Mouse (Mus musculus) lung, embryonic 14.5 days (tissue): Measurements from ENCODE around the gene Tdrd5. TPM values are rescaled to one million over a fixed set of nuclear protein-coding genes. Genes with fewer than 3 reads are reported as not detected.
"Not testable (repeated sequence)": the region's sequence is repeated elsewhere in the genome, so short reads cannot be mapped to it uniquely, and the experiment has no call there.

Source experiments
- ATAC-seq: fragments of 200-750 bp; cut with Nextera tagmentation; 2 replicates; pipeline ENCODE4 v1.8.0; 2017; ENCODE audit warnings: mild to moderate bottlenecking, moderate TSS enrichment, moderate library complexity; ENCODE audit not compliant: insufficient read depth
- DNase-seq: peaks from one replicate; pipeline ENCODE4 v3.0.0-alpha.2; 2015
- H3K27ac ChIP-seq: fragments of 300-500 bp; sonication (generic); 2 replicates; pipeline ENCODE4 v1.5.1; 2014; ENCODE audit warnings: low read depth, mild to moderate bottlenecking, moderate library complexity
- H3K27me3 ChIP-seq: fragments of 300-500 bp; sonication (generic); 2 replicates; pipeline ENCODE4 v1.6.1; 2014; ENCODE audit warnings: low read length, control low read depth; ENCODE audit not compliant: insufficient read depth
- H3K36me3 ChIP-seq: fragments of 300-500 bp; sonication (generic); 2 replicates; pipeline ENCODE4 v1.6.1; 2014; ENCODE audit warnings: control low read depth; ENCODE audit not compliant: insufficient read depth
- H3K4me1 ChIP-seq: fragments of 300-500 bp; sonication (generic); 2 replicates; pipeline ENCODE4 v1.6.1; 2014; ENCODE audit warnings: antibody characterized with exemption, control low read depth; ENCODE audit not compliant: insufficient read depth
- H3K4me2 ChIP-seq: fragments of 300-500 bp; sonication (generic); 2 replicates; pipeline ENCODE4 v1.6.1; 2014; ENCODE audit warnings: mild to moderate bottlenecking
- H3K4me3 ChIP-seq: fragments of 300-500 bp; sonication (generic); 2 replicates; pipeline ENCODE4 v1.5.1; 2014; ENCODE audit warnings: low read depth, low read length
- H3K9ac ChIP-seq: fragments of 300-500 bp; sonication (generic); 2 replicates; pipeline ENCODE4 v1.6.1; 2014
- H3K9me3 ChIP-seq: fragments of 300-500 bp; sonication (generic); 2 replicates; pipeline ENCODE4 v1.6.1; 2016; ENCODE audit warnings: low read depth, low read length, control low read depth
- CTCF ChIP-seq: IDR thresholded peaks from 2 replicates; pipeline ENCODE4 v1.5.1; 2016; ENCODE audit warnings: antibody characterized with exemption, low read depth
- WGBS: fragments of 180-500 bp; shearing (Covaris S2); extraction: QIAGEN DNeasy Blood & Tissue Kit; methylation state at CpG from one replicate; pipeline ENCODE4 v1.1.7; 2014; 5-methylcytosine and 5-hydroxymethylcytosine counted together
- polyA plus RNA-seq: library from polyadenylated mRNA; unstranded; fragments of >200 nt; fragmentation: Nextera tagmentation; extraction: Ambion mirVana; gene quantifications from 2 replicates; pipeline ENCODE4 v1.2.1, GENCODE M21; 2014

Gene Tdrd5
- polyA plus RNA-seq, 1 experiment from 2014 or later = 1.4 TPM

GRCm38 (mm10) chr1:156263352-156263751 lies 40.1 kb downstream of the Tdrd5 start:
- 46% methylated on average over 2 of the region's 2 CpGs for WGBS
- Histone ChIP-seq H3K27me3 (no peaks in the 10 kb centered on the region), H3K4me2 (no peak overlapping the region), H3K4me1 (no peaks in the 10 kb centered on the region), H3K9ac (no peak overlapping the region), H3K27ac (no peak overlapping the region), H3K4me3 (no peak overlapping the region), H3K36me3 (no peaks in the 10 kb centered on the region), H3K9me3 (no peaks in the 10 kb centered on the region)
- ATAC-seq (no peak; the same call in 1 of the 2 replicates), DNase-seq (peak; percentile 81)
- TF ChIP-seq CTCF = peak; percentile 93

DNA sequence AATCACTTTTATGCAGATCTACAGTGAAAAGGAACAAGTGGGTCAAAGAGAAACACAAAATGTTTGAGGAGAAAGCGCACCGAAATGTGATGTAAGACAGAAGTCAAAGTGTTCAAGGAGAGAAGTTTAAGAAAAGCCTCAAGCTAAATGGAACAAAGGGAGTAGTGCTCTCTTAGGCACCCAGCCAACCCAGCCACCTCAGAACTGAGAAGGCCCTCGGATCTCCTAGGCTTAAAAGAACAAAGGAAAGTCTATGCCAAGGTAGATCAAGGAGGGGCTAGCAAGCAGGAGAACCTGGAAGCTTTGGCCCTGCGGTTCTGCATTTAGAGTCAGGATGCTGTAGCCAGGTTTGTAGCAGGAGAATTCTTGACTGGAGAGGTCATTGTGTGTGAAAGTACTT lies 48.6 kb downstream of the Tdrd5 start:
- H3K4me3 ChIP-seq = no peak overlapping the region
- DNase-seq (peak; percentile 30), ATAC-seq (no peak)
- H3K9ac ChIP-seq = no peak overlapping the region
- 73% methylated on average over 4 of the region's 4 CpGs for WGBS
- H3K27ac ChIP-seq = no peak overlapping the region
- H3K4me2 ChIP-seq = no peak overlapping the region
- H3K9me3 ChIP-seq = no peaks in the 10 kb centered on the region
- no peak for TF ChIP-seq CTCF
- no peaks in the 10 kb centered on the region for H3K4me1 ChIP-seq
- H3K27me3 ChIP-seq = no peaks in the 10 kb centered on the region
- no peaks in the 10 kb centered on the region for H3K36me3 ChIP-seq

GRCm38 (mm10) chr1:156251096-156251495 lies 52.4 kb downstream of the Tdrd5 start:
- H3K4me2 ChIP-seq, ATAC-seq, H3K4me3 ChIP-seq, H3K27ac ChIP-seq, H3K27me3 ChIP-seq, H3K36me3 ChIP-seq, H3K9ac ChIP-seq, H3K4me1 ChIP-seq, DNase-seq, H3K9me3 ChIP-seq: not testable (repeated sequence)
- 65% methylated on average over 4 of the region's 4 CpGs for WGBS

GRCm38 (mm10) chr1:156247893-156248292 lies 55.6 kb downstream of the Tdrd5 start:
- H3K4me1 ChIP-seq = no peaks in the 10 kb centered on the region
- H3K27me3 ChIP-seq = no peaks in the 10 kb centered on the region
- no peak for ATAC-seq
- no peak for TF ChIP-seq CTCF
- H3K27ac ChIP-seq = no peak overlapping the region
- H3K9ac ChIP-seq = no peak overlapping the region
- no peaks in the 10 kb centered on the region for H3K9me3 ChIP-seq
- H3K4me3 ChIP-seq = no peak overlapping the region
- H3K36me3 ChIP-seq = no peaks in the 10 kb centered on the region
- no peak for DNase-seq
- WGBS = 56% methylated on average over 3 of the region's 3 CpGs
- H3K4me2 ChIP-seq = no peak overlapping the region

GRCm38 (mm10) chr1:156241713-156242348 lies 61.6 kb downstream of the Tdrd5 start:
- Histone ChIP-seq H3K4me2 (no peak overlapping the region), H3K27me3 (no peaks in the 10 kb centered on the region), H3K36me3 (no peaks in the 10 kb centered on the region), H3K9ac (no peak overlapping the region), H3K4me1 (no peaks in the 10 kb centered on the region), H3K9me3 (no peaks in the 10 kb centered on the region), H3K27ac (no peak overlapping the region), H3K4me3 (no peak overlapping the region)
- no peak; the same call in 1 of the 2 replicates for ATAC-seq
- WGBS = 6% methylated on average over 14 of the region's 14 CpGs
- DNase-seq = peak; percentile 88
- TF ChIP-seq CTCF = peak; percentile 88

- Histone ChIP-seq H3K9ac (no peak overlapping the region), H3K4me1 (no peaks in the 10 kb centered on the region), H3K27ac (no peak overlapping the region), H3K4me2 (no peak overlapping the region), H3K36me3 (no peaks in the 10 kb centered on the region), H3K9me3 (no peaks in the 10 kb centered on the region), H3K27me3 (no peaks in the 10 kb centered on the region), H3K4me3 (no peak overlapping the region)
- 29% methylated on average over 2 of the region's 2 CpGs for WGBS
- peak; percentile 79 for DNase-seq
- TF ChIP-seq CTCF = peak; percentile 68
- ATAC-seq = peak; percentile 47; the same call in 1 of the 2 replicates
Observed at GRCm38 (mm10) chr1:156241035-156241434, 62.4 kb downstream of the Tdrd5 start.

DNA sequence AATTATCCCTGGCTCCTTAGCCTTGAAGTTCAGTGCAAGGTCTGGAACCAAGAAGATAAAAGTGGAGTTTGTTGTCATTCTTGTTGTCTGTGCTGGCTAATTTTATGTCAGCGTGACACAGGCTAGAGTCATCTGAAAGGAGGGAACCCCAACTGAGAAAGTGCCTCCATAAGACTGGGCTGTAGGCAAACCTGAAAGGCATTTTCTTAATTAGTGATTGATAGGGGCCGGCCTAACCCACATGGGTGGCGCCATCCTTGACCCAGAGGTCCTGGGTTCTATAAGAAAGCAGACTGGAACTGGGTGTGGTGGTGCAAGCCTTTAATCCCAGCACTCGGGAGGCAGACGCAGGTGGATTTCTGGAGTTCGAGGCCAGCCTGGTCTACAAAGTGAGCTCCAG lies 72.3 kb downstream of the Tdrd5 start:
- H3K27me3 ChIP-seq = no peaks in the 10 kb centered on the region
- no peaks in the 10 kb centered on the region for H3K36me3 ChIP-seq
- no peak overlapping the region for H3K4me3 ChIP-seq
- H3K27ac ChIP-seq = no peak overlapping the region
- H3K9ac ChIP-seq = no peak overlapping the region
- no peak for TF ChIP-seq CTCF
- no peak overlapping the region for H3K4me2 ChIP-seq
- no peaks in the 10 kb centered on the region for H3K9me3 ChIP-seq
- DNase-seq (no peak), ATAC-seq (no peak)
- 81% methylated on average over 6 of the region's 6 CpGs for WGBS
- H3K4me1 ChIP-seq = no peaks in the 10 kb centered on the region
